Mouse (Mus musculus) liver, embryonic 14.5 days (tissue): Measurements from ENCODE around the gene Serinc4.

Source experiments
- CTCF ChIP-seq: IDR thresholded peaks from 2 replicates; pipeline ENCODE4 v1.5.1; 2016; ENCODE audit warnings: antibody characterized with exemption, low read depth, control low read depth
- EP300 ChIP-seq: IDR thresholded peaks from 2 replicates; pipeline ENCODE4 v1.6.1; 2016; ENCODE audit warnings: antibody characterized with exemption, low read depth

- peak; percentile 51; the same call in 1 of the 2 replicates for TF ChIP-seq CTCF
- no peak for TF ChIP-seq EP300
These were observed 21.7 kb downstream of the Serinc4 start for GRCm38 (mm10) chr2:121434854-121435253.
